Mouse (Mus musculus) stomach, embryonic 16.5 days (tissue): Measurements from ENCODE around the gene Rplp0. TPM values are rescaled to one million over a fixed set of nuclear protein-coding genes. Genes with fewer than 3 reads are reported as not detected.

Experiments
- ATAC-seq: fragments of 200-750 bp; cut with Nextera tagmentation; 2 replicates; pipeline ENCODE4 v1.8.0; 2017; ENCODE audit warnings: moderate number of reproducible peaks, moderate TSS enrichment; ENCODE audit not compliant: insufficient read depth, low FRiP score
- H3K27ac ChIP-seq: fragments of 300-500 bp; sonication (generic); 2 replicates; pipeline ENCODE4 v1.5.1; 2014; ENCODE audit warnings: low read length
- H3K27me3 ChIP-seq: fragments of 300-500 bp; sonication (generic); 2 replicates; pipeline ENCODE4 v1.6.1; 2014; ENCODE audit warnings: low read length, control low read depth, mixed read lengths; ENCODE audit not compliant: control insufficient read depth, insufficient read depth
- H3K36me3 ChIP-seq: fragments of 300-500 bp; sonication (generic); 2 replicates; pipeline ENCODE4 v1.6.1; 2014; ENCODE audit warnings: low read length; ENCODE audit not compliant: control insufficient read depth, insufficient read depth
- H3K4me1 ChIP-seq: fragments of 300-500 bp; sonication (generic); 2 replicates; pipeline ENCODE4 v1.6.1; 2014; ENCODE audit warnings: low read length, control low read depth, mixed read lengths; ENCODE audit not compliant: control insufficient read depth, insufficient read depth
- H3K4me2 ChIP-seq: fragments of 300-500 bp; sonication (generic); 2 replicates; pipeline ENCODE4 v1.6.1; 2014; ENCODE audit warnings: low read depth, low read length, mixed read lengths
- H3K4me3 ChIP-seq: fragments of 300-500 bp; sonication (generic); replicated peaks from 2 replicates; pipeline ENCODE4 v1.5.1; 2014; ENCODE audit warnings: mild to moderate bottlenecking, low read length
- H3K9ac ChIP-seq: fragments of 300-500 bp; sonication (generic); 2 replicates; pipeline ENCODE4 v1.6.1; 2014; ENCODE audit warnings: low read length
- H3K9me3 ChIP-seq: fragments of 300-500 bp; sonication (generic); replicated peaks from 2 replicates; pipeline ENCODE4 v1.6.1; 2016; ENCODE audit warnings: low read length, control low read depth; ENCODE audit not compliant: control insufficient read depth
- WGBS: fragments of 180-500 bp; shearing (Covaris S2); extraction: QIAGEN DNeasy Blood & Tissue Kit; methylation state at CpG from one replicate; pipeline ENCODE4 v1.1.7; 2014; 5-methylcytosine and 5-hydroxymethylcytosine counted together
- polyA plus RNA-seq: library from polyadenylated mRNA; unstranded; fragments of >200 nt; fragmentation: Nextera tagmentation; extraction: Ambion mirVana; gene quantifications from 2 replicates; pipeline ENCODE4 v1.2.1, GENCODE M21; 2015

The Rplp0 gene
- polyA plus RNA-seq, 1 experiment from 2014 or later, result 1,538 TPM

- Histone ChIP-seq H3K9me3 (peaks cover 10% of the 10 kb centered on the region), H3K4me1 (no peaks in the 10 kb centered on the region), H3K4me2 (no peak overlapping the region), H3K4me3 (no peak overlapping the region), H3K9ac (no peak overlapping the region), H3K36me3 (peaks cover 45% of the 10 kb centered on the region), H3K27me3 (no peaks in the 10 kb centered on the region), H3K27ac (no peak overlapping the region)
- 95% methylated on average over 9 of the region's 9 CpGs for WGBS
- ATAC-seq, result no peak
Measured at GRCm38 (mm10) chr5:115581662-115582061, 22.4 kb downstream of the Rplp0 start.

GRCm38 (mm10) chr5:115585616-115586015 lies 26.3 kb downstream of the Rplp0 start:
- no peak overlapping the region for H3K27ac ChIP-seq
- ATAC-seq, result no peak
- no peaks in the 10 kb centered on the region for H3K27me3 ChIP-seq
- peaks cover 10% of the 10 kb centered on the region for H3K9me3 ChIP-seq
- peaks cover 47% of the 10 kb centered on the region for H3K36me3 ChIP-seq
- H3K4me2 ChIP-seq, result no peak overlapping the region
- H3K9ac ChIP-seq, result no peak overlapping the region
- H3K4me1 ChIP-seq, result no peaks in the 10 kb centered on the region
- WGBS, result 82% methylated on average over 12 of the region's 12 CpGs
- no peak overlapping the region for H3K4me3 ChIP-seq

GRCm38 (mm10) chr5:115586166-115586565 lies 26.9 kb downstream of the Rplp0 start:
- no peak overlapping the region for H3K9ac ChIP-seq
- no peaks in the 10 kb centered on the region for H3K4me1 ChIP-seq
- no peak overlapping the region for H3K4me3 ChIP-seq
- no peak overlapping the region for H3K27ac ChIP-seq
- H3K4me2 ChIP-seq, result no peak overlapping the region
- WGBS, result 93% methylated on average over 15 of the region's 15 CpGs
- ATAC-seq, result no peak
- no peaks in the 10 kb centered on the region for H3K27me3 ChIP-seq
- H3K9me3 ChIP-seq, result peaks cover 10% of the 10 kb centered on the region
- peaks cover 41% of the 10 kb centered on the region for H3K36me3 ChIP-seq

GRCm38 (mm10) chr5:115586780-115587179 lies 27.5 kb downstream of the Rplp0 start:
- H3K4me2 ChIP-seq, result no peak overlapping the region
- peaks cover 10% of the 10 kb centered on the region for H3K9me3 ChIP-seq
- H3K4me1 ChIP-seq, result no peaks in the 10 kb centered on the region
- peaks cover 35% of the 10 kb centered on the region for H3K36me3 ChIP-seq
- no peak overlapping the region for H3K27ac ChIP-seq
- no peaks in the 10 kb centered on the region for H3K27me3 ChIP-seq
- no peak overlapping the region for H3K9ac ChIP-seq
- no peak for ATAC-seq
- H3K4me3 ChIP-seq, result no peak overlapping the region
- WGBS, result 96% methylated on average over 2 of the region's 2 CpGs

GRCm38 (mm10) chr5:115591028-115591427 lies 31.8 kb downstream of the Rplp0 start:
- Histone ChIP-seq H3K9ac (no peak overlapping the region), H3K4me1 (no peaks in the 10 kb centered on the region), H3K4me2 (no peak overlapping the region), H3K4me3 (no peak overlapping the region), H3K36me3 (peaks cover 36% of the 10 kb centered on the region; the same call in 1 of the 2 replicates), H3K27ac (no peak overlapping the region), H3K9me3 (no peaks in the 10 kb centered on the region), H3K27me3 (no peaks in the 10 kb centered on the region)
- 75% methylated on average over 11 of the region's 11 CpGs for WGBS
- ATAC-seq, result no peak

- no peak overlapping the region for H3K4me2 ChIP-seq
- H3K27me3 ChIP-seq, result no peaks in the 10 kb centered on the region
- ATAC-seq, result no peak
- H3K9ac ChIP-seq, result no peak overlapping the region
- H3K4me1 ChIP-seq, result no peaks in the 10 kb centered on the region
- no peaks in the 10 kb centered on the region for H3K9me3 ChIP-seq
- WGBS, result 82% methylated on average over 2 of the region's 2 CpGs
- H3K36me3 ChIP-seq, result peaks cover 41% of the 10 kb centered on the region
- no peak overlapping the region for H3K27ac ChIP-seq
- no peak overlapping the region for H3K4me3 ChIP-seq
Measured at GRCm38 (mm10) chr5:115591506-115591905, 32.2 kb downstream of the Rplp0 start.

GRCm38 (mm10) chr5:115603561-115603960 lies 44.3 kb downstream of the Rplp0 start:
- Histone ChIP-seq H3K36me3 (peaks cover 19% of the 10 kb centered on the region), H3K4me3 (no peak overlapping the region), H3K9me3 (no peaks in the 10 kb centered on the region), H3K4me1 (no peaks in the 10 kb centered on the region), H3K27ac (no peak overlapping the region), H3K9ac (no peak overlapping the region), H3K27me3 (no peaks in the 10 kb centered on the region), H3K4me2 (no peak overlapping the region)
- no peak for ATAC-seq
- WGBS, result 92% methylated on average over 6 of the region's 6 CpGs

GRCm38 (mm10) chr5:115611566-115611965 lies 52.3 kb downstream of the Rplp0 start:
- no peaks in the 10 kb centered on the region for H3K9me3 ChIP-seq
- H3K27me3 ChIP-seq, result no peaks in the 10 kb centered on the region
- no peak overlapping the region for H3K4me3 ChIP-seq
- H3K4me1 ChIP-seq, result no peaks in the 10 kb centered on the region
- no peak overlapping the region for H3K4me2 ChIP-seq
- no peak overlapping the region for H3K27ac ChIP-seq
- H3K9ac ChIP-seq, result no peak overlapping the region
- WGBS, result 90% methylated on average over 11 of the region's 11 CpGs
- H3K36me3 ChIP-seq, result peaks cover 55% of the 10 kb centered on the region
- ATAC-seq, result no peak
